Mouse (Mus musculus) liver, embryonic 11.5 days (tissue): ENCODE data around the gene Cpne9. TPM values are rescaled to one million over a fixed set of nuclear protein-coding genes. Genes with fewer than 3 reads are reported as not detected.

Experiments used
- ATAC-seq: fragments of 200-750 bp; cut with Nextera tagmentation; replicated peaks from 2 replicates; pipeline ENCODE4 v1.8.0; 2017; ENCODE audit warnings: moderate number of reproducible peaks, mild to moderate bottlenecking, moderate TSS enrichment, moderate library complexity; ENCODE audit not compliant: low FRiP score
- DNase-seq: peaks from one replicate; pipeline ENCODE4 v3.0.0-alpha.2; 2017; ENCODE audit warnings: low spot score
- H3K27ac ChIP-seq: fragments of 300-500 bp; sonication (generic); 2 replicates; pipeline ENCODE4 v1.5.1; 2014; ENCODE audit warnings: mild to moderate bottlenecking, low read depth, low read length, control low read depth
- H3K27me3 ChIP-seq: fragments of 300-500 bp; sonication (generic); replicated peaks from 2 replicates; pipeline ENCODE4 v1.6.1; 2014; ENCODE audit warnings: low read length, mixed read lengths; ENCODE audit not compliant: control insufficient read depth, insufficient read depth
- H3K36me3 ChIP-seq: fragments of 300-500 bp; sonication (generic); 2 replicates; pipeline ENCODE4 v1.6.1; 2014; ENCODE audit warnings: mild to moderate bottlenecking, low read length, moderate library complexity, mixed read lengths; ENCODE audit not compliant: control insufficient read depth, insufficient read depth
- H3K4me1 ChIP-seq: fragments of 300-500 bp; sonication (generic); replicated peaks from 2 replicates; pipeline ENCODE4 v1.6.1; 2014; ENCODE audit warnings: low read length, mixed read lengths; ENCODE audit not compliant: control insufficient read depth, insufficient read depth
- H3K4me2 ChIP-seq: fragments of 300-500 bp; sonication (generic); 2 replicates; pipeline ENCODE4 v1.6.1; 2014; ENCODE audit warnings: mild to moderate bottlenecking, control low read depth, moderate library complexity
- H3K4me3 ChIP-seq: fragments of 300-500 bp; sonication (generic); 2 replicates; pipeline ENCODE4 v1.5.1; 2014; ENCODE audit warnings: low read depth, low read length, control low read depth
- H3K9ac ChIP-seq: fragments of 300-500 bp; sonication (generic); 2 replicates; pipeline ENCODE4 v1.6.1; 2014; ENCODE audit warnings: low read depth, low read length, control low read depth
- H3K9me3 ChIP-seq: fragments of 300-500 bp; sonication (generic); 2 replicates; pipeline ENCODE4 v1.6.1; 2016; ENCODE audit warnings: low read length, inconsistent platforms, mixed read lengths; ENCODE audit not compliant: control insufficient read depth
- WGBS: fragments of 180-500 bp; shearing (Covaris S2); extraction: QIAGEN DNeasy Blood & Tissue Kit; methylation state at CpG from one replicate; pipeline ENCODE4 v1.1.7; 2014; 5-methylcytosine and 5-hydroxymethylcytosine counted together
- polyA plus RNA-seq: library from polyadenylated mRNA; unstranded; fragments of >200 nt; fragmentation: Nextera tagmentation; extraction: Ambion mirVana; gene quantifications from 2 replicates; pipeline ENCODE4 v1.2.1, GENCODE M21; 2014

Cpne9 gene
- polyA plus RNA-seq, 1 experiment from 2014 or later, result 0.07 TPM

- no peak overlapping the region for H3K4me3 ChIP-seq
- no peak overlapping the region for H3K9ac ChIP-seq
- no peaks in the 10 kb centered on the region for H3K9me3 ChIP-seq
- no peak overlapping the region for H3K27ac ChIP-seq
- ATAC-seq, result no peak
- H3K4me1 ChIP-seq, result no peaks in the 10 kb centered on the region
- 6% methylated on average over 22 of the region's 22 CpGs for WGBS
- H3K36me3 ChIP-seq, result peaks cover 2% of the 10 kb centered on the region; the same call in 1 of the 2 replicates
- no peak for DNase-seq
- H3K4me2 ChIP-seq, result no peak overlapping the region
- peaks cover 36% of the 10 kb centered on the region for H3K27me3 ChIP-seq
These were observed 862 bp downstream of the Cpne9 start for GRCm38 (mm10) chr6:113282969-113283368.

- H3K27ac ChIP-seq, result no peak overlapping the region
- H3K4me3 ChIP-seq, result no peak overlapping the region
- peaks cover 36% of the 10 kb centered on the region for H3K27me3 ChIP-seq
- DNase-seq (no peak), ATAC-seq (no peak; the same call in 1 of the 2 replicates)
- H3K4me1 ChIP-seq, result no peaks in the 10 kb centered on the region
- H3K4me2 ChIP-seq, result no peak overlapping the region
- 11% methylated on average over 6 of the region's 6 CpGs for WGBS
- H3K9ac ChIP-seq, result no peak overlapping the region
- no peaks in the 10 kb centered on the region for H3K9me3 ChIP-seq
- peaks cover 2% of the 10 kb centered on the region; the same call in 1 of the 2 replicates for H3K36me3 ChIP-seq
These were observed 1.4 kb downstream of the Cpne9 start for GRCm38 (mm10) chr6:113283500-113283899.

GRCm38 (mm10) chr6:113284931-113285330 is 2.8 kb downstream of the Cpne9 start:
- Histone ChIP-seq H3K4me1 (no peaks in the 10 kb centered on the region), H3K27ac (no peak overlapping the region), H3K4me2 (no peak overlapping the region), H3K9ac (no peak overlapping the region), H3K4me3 (no peak overlapping the region), H3K9me3 (no peaks in the 10 kb centered on the region), H3K27me3 (peaks cover 36% of the 10 kb centered on the region), H3K36me3 (peaks cover 2% of the 10 kb centered on the region; the same call in 1 of the 2 replicates)
- 68% methylated on average over 3 of the region's 3 CpGs for WGBS
- DNase-seq, result no peak
- no peak for ATAC-seq

- no peak overlapping the region for H3K4me2 ChIP-seq
- 46% methylated on average over 1 of the region's 1 CpGs for WGBS
- no peaks in the 10 kb centered on the region for H3K4me1 ChIP-seq
- H3K4me3 ChIP-seq, result no peak overlapping the region
- no peak overlapping the region for H3K27ac ChIP-seq
- H3K9me3 ChIP-seq, result no peaks in the 10 kb centered on the region
- peaks cover 36% of the 10 kb centered on the region for H3K27me3 ChIP-seq
- DNase-seq, result no peak
- H3K36me3 ChIP-seq, result no peaks in the 10 kb centered on the region
- ATAC-seq, result no peak
- H3K9ac ChIP-seq, result no peak overlapping the region
These were observed 4.2 kb downstream of the Cpne9 start for GRCm38 (mm10) chr6:113286316-113286715.

GRCm38 (mm10) chr6:113287236-113287635 is 5.1 kb downstream of the Cpne9 start:
- Histone ChIP-seq H3K9me3 (no peaks in the 10 kb centered on the region), H3K4me3 (no peak overlapping the region), H3K27ac (no peak overlapping the region), H3K36me3 (no peaks in the 10 kb centered on the region), H3K9ac (no peak overlapping the region), H3K4me1 (no peaks in the 10 kb centered on the region), H3K27me3 (peaks cover 28% of the 10 kb centered on the region), H3K4me2 (no peak overlapping the region)
- ATAC-seq, result no peak
- DNase-seq, result no peak
- WGBS, result 61% methylated on average over 4 of the region's 4 CpGs

- H3K27ac ChIP-seq, result no peak overlapping the region
- H3K9me3 ChIP-seq, result no peaks in the 10 kb centered on the region
- H3K4me3 ChIP-seq, result no peak overlapping the region
- H3K4me2 ChIP-seq, result no peak overlapping the region
- H3K9ac ChIP-seq, result no peak overlapping the region
- no peaks in the 10 kb centered on the region for H3K36me3 ChIP-seq
- H3K27me3 ChIP-seq, result peaks cover 7% of the 10 kb centered on the region
- WGBS, result 89% methylated on average over 15 of the region's 15 CpGs
- no peak for ATAC-seq
- DNase-seq, result no peak
- no peaks in the 10 kb centered on the region for H3K4me1 ChIP-seq
These were observed 7.2 kb downstream of the Cpne9 start for GRCm38 (mm10) chr6:113289346-113289745.

GRCm38 (mm10) chr6:113290346-113290745 is 8.2 kb downstream of the Cpne9 start:
- no peaks in the 10 kb centered on the region for H3K36me3 ChIP-seq
- H3K4me2 ChIP-seq, result no peak overlapping the region
- DNase-seq (no peak), ATAC-seq (no peak)
- no peaks in the 10 kb centered on the region for H3K27me3 ChIP-seq
- no peak overlapping the region for H3K9ac ChIP-seq
- no peak overlapping the region for H3K27ac ChIP-seq
- no peak overlapping the region for H3K4me3 ChIP-seq
- WGBS, result 65% methylated on average over 6 of the region's 6 CpGs
- no peaks in the 10 kb centered on the region for H3K4me1 ChIP-seq
- H3K9me3 ChIP-seq, result no peaks in the 10 kb centered on the region

- ATAC-seq (no peak), DNase-seq (no peak)
- Histone ChIP-seq H3K4me2 (no peak overlapping the region), H3K4me3 (no peak overlapping the region), H3K27me3 (no peaks in the 10 kb centered on the region), H3K36me3 (no peaks in the 10 kb centered on the region), H3K9ac (no peak overlapping the region), H3K9me3 (no peaks in the 10 kb centered on the region), H3K4me1 (no peaks in the 10 kb centered on the region), H3K27ac (no peak overlapping the region)
- WGBS, result 62% methylated on average over 5 of the region's 5 CpGs
These were observed 10.8 kb downstream of the Cpne9 start for GRCm38 (mm10) chr6:113292938-113293337.

GRCm38 (mm10) chr6:113296046-113296445 is 13.9 kb downstream of the Cpne9 start:
- DNase-seq (no peak), ATAC-seq (no peak)
- Histone ChIP-seq H3K27ac (no peak overlapping the region), H3K9me3 (no peaks in the 10 kb centered on the region), H3K36me3 (no peaks in the 10 kb centered on the region), H3K9ac (no peak overlapping the region), H3K4me1 (no peaks in the 10 kb centered on the region), H3K27me3 (no peaks in the 10 kb centered on the region), H3K4me3 (no peak overlapping the region), H3K4me2 (no peak overlapping the region)
- WGBS, result 73% methylated on average over 2 of the region's 2 CpGs
